Mouse (Mus musculus) stomach, embryonic 15.5 days (tissue): ENCODE results near the gene Sh2d6. TPM values are rescaled to one million over a fixed set of nuclear protein-coding genes. Genes with fewer than 3 reads are reported as not detected.
A peak's percentile ranks its signal among the peaks of the same experiment; 100 is the strongest.

ENCODE experiments used
- ATAC-seq: fragments of 200-750 bp; cut with Nextera tagmentation; 2 replicates; pipeline ENCODE4 v1.8.0; 2017; ENCODE audit warnings: low read depth, moderate number of reproducible peaks, moderate TSS enrichment; ENCODE audit not compliant: insufficient read depth, low FRiP score
- H3K27ac ChIP-seq: fragments of 300-500 bp; sonication (generic); 2 replicates; pipeline ENCODE4 v1.5.1; 2015; ENCODE audit warnings: mild to moderate bottlenecking, inconsistent platforms
- H3K27me3 ChIP-seq: fragments of 300-500 bp; sonication (generic); replicated peaks from 2 replicates; pipeline ENCODE4 v1.6.1; 2015; ENCODE audit warnings: inconsistent platforms
- H3K36me3 ChIP-seq: fragments of 300-500 bp; sonication (generic); 2 replicates; pipeline ENCODE4 v1.6.1; 2015; ENCODE audit warnings: inconsistent platforms
- H3K4me1 ChIP-seq: fragments of 300-500 bp; sonication (generic); 2 replicates; pipeline ENCODE4 v1.6.1; 2015; ENCODE audit warnings: inconsistent platforms
- H3K4me2 ChIP-seq: fragments of 300-500 bp; sonication (generic); 2 replicates; pipeline ENCODE4 v1.6.1; 2015; ENCODE audit warnings: mild to moderate bottlenecking, inconsistent platforms
- H3K4me3 ChIP-seq: fragments of 300-500 bp; sonication (generic); replicated peaks from 2 replicates; pipeline ENCODE4 v1.5.1; 2015; ENCODE audit warnings: inconsistent platforms
- H3K9ac ChIP-seq: fragments of 300-500 bp; sonication (generic); 2 replicates; pipeline ENCODE4 v1.6.1; 2015; ENCODE audit warnings: inconsistent platforms
- H3K9me3 ChIP-seq: fragments of 300-500 bp; sonication (generic); 2 replicates; pipeline ENCODE4 v1.6.1; 2016; ENCODE audit warnings: inconsistent platforms
- WGBS: fragments of 180-500 bp; shearing (Covaris S2); methylation state at CpG from one replicate; pipeline ENCODE4 v1.1.7; 2015; 5-methylcytosine and 5-hydroxymethylcytosine counted together
- polyA plus RNA-seq: library from polyadenylated mRNA; unstranded; fragments of >200 nt; fragmentation: Nextera tagmentation; extraction: Ambion mirVana; gene quantifications from 2 replicates; pipeline ENCODE4 v1.2.1, GENCODE M21; 2015

Sh2d6 gene
- polyA plus RNA-seq, 1 experiment from 2014 or later, result 0.22 TPM

DNA sequence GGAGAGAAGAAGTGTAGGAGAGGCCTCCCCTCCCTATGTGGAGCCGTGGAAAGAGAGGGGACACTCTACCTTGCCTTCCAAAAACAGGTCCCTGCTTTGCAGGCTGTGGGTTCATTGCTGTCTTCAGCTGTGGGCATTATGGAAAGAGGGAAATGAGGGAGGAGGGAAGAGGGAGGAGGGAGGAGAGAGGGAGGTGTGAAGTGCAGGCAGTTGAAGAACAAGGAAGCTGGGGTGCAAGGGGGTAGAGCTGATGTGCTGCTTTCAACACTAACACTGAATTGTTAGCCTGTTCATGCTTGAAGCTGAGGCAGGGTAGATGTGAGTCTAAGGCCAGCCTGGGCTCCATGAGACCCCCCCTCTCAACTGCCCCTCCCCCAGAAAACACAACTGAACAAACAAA is 2.7 kb downstream of the Sh2d6 start:
- no peak overlapping the region for H3K9ac ChIP-seq
- 76% methylated on average over 1 of the region's 1 CpGs for WGBS
- no peak overlapping the region for H3K4me2 ChIP-seq
- H3K36me3 ChIP-seq, result no peaks in the 10 kb centered on the region
- H3K9me3 ChIP-seq, result no peaks in the 10 kb centered on the region
- H3K27me3 ChIP-seq, result no peaks in the 10 kb centered on the region
- H3K4me1 ChIP-seq, result peaks cover 8% of the 10 kb centered on the region; the same call in 1 of the 2 replicates
- H3K27ac ChIP-seq, result no peak overlapping the region
- ATAC-seq, result no peak
- H3K4me3 ChIP-seq, result no peak overlapping the region

DNA sequence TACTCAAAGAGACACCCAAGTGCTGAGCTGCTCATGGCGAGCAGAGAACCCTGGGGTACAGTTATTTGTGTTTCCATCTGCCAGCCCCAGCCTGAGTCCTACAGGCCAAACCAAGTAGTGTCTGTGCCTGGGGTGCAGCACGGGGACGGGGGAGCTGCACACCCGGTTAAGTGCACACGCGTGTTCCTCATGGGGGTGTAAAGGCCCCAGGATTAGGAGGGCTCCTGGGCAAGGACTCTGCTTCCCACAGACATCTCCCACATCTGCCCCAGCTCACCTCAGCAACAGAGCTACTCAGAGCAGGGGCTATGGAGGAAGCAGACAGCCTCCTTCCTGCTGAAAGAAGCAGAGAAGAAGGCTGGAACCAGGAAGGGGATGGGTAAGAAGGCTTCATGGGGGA is 5.9 kb downstream of the Sh2d6 start:
- Histone ChIP-seq H3K27me3 (no peaks in the 10 kb centered on the region), H3K27ac (no peak overlapping the region), H3K4me2 (no peak overlapping the region), H3K9me3 (no peaks in the 10 kb centered on the region), H3K4me3 (no peak overlapping the region), H3K9ac (no peak overlapping the region), H3K4me1 (peaks cover 26% of the 10 kb centered on the region), H3K36me3 (no peaks in the 10 kb centered on the region)
- 97% methylated on average over 6 of the region's 6 CpGs for whole genome bisulfite sequencing
- ATAC-seq, result no peak

GRCm38 (mm10) chr6:72513071-72513440 is 8.5 kb downstream of the Sh2d6 start:
- H3K9me3 ChIP-seq, result no peaks in the 10 kb centered on the region
- no peaks in the 10 kb centered on the region for H3K36me3 ChIP-seq
- peaks cover 18% of the 10 kb centered on the region for H3K4me1 ChIP-seq
- H3K9ac ChIP-seq, result peak overlapping the region; percentile 20; the same call in 1 of the 2 replicates
- no peaks in the 10 kb centered on the region for H3K27me3 ChIP-seq
- H3K4me2 ChIP-seq, result peak overlapping the region; percentile 76
- H3K4me3 ChIP-seq, result peak overlapping the region; percentile 33
- ATAC-seq, result no peak
- peak overlapping the region; percentile 89 for H3K27ac ChIP-seq
- 53% methylated on average over 7 of the region's 7 CpGs for WGBS

GRCm38 (mm10) chr6:72512386-72513070 is 9.0 kb downstream of the Sh2d6 start:
- Histone ChIP-seq H3K27ac (peak overlapping the region; percentile 89), H3K4me2 (peak overlapping the region; percentile 76), H3K36me3 (no peaks in the 10 kb centered on the region), H3K4me3 (peak overlapping the region; percentile 33), H3K9me3 (no peaks in the 10 kb centered on the region), H3K9ac (peak overlapping the region; percentile 20; the same call in 1 of the 2 replicates), H3K4me1 (peaks cover 18% of the 10 kb centered on the region), H3K27me3 (no peaks in the 10 kb centered on the region)
- ATAC-seq, result peak; percentile 75
- WGBS, result 7% methylated on average over 33 of the region's 33 CpGs

- Histone ChIP-seq H3K9me3 (no peaks in the 10 kb centered on the region), H3K4me2 (no peak overlapping the region), H3K4me3 (no peak overlapping the region), H3K9ac (no peak overlapping the region), H3K27ac (peak overlapping the region; percentile 42; the same call in 1 of the 2 replicates), H3K27me3 (no peaks in the 10 kb centered on the region), H3K4me1 (peaks cover 18% of the 10 kb centered on the region), H3K36me3 (no peaks in the 10 kb centered on the region)
- WGBS, result 62% methylated on average over 6 of the region's 6 CpGs
- no peak for ATAC-seq
These were observed 10.7 kb downstream of the Sh2d6 start for GRCm38 (mm10) chr6:72510686-72511421.

- no peak overlapping the region for H3K27ac ChIP-seq
- ATAC-seq, result no peak
These were observed 11.6 kb downstream of the Sh2d6 start for GRCm38 (mm10) chr6:72509872-72510435.

DNA sequence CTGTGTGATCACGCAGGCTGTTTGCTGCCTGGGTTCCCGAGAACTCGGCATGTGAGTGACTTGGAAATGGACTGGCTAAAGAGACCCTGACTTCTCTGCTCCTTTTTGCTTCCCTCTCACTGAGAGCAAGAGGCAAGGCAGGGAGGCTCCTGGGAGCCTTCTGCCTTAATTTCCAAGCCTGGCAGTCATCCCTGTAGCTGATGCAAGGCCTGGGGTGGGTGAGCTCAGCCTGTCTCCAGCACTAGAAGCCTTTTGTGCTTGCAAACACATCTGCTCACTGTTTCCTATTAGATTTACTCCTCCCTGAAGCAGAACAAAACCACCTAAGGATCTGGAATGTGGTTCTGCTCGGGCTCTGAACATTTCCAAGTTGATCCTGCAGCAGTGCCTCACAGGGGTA is 12.9 kb downstream of the Sh2d6 start:
- Histone ChIP-seq H3K27me3 (no peaks in the 10 kb centered on the region), H3K9ac (no peak overlapping the region), H3K4me1 (peaks cover 18% of the 10 kb centered on the region), H3K4me2 (no peak overlapping the region), H3K27ac (no peak overlapping the region), H3K4me3 (no peak overlapping the region), H3K36me3 (no peaks in the 10 kb centered on the region), H3K9me3 (no peaks in the 10 kb centered on the region)
- ATAC-seq, result no peak
- WGBS, result 85% methylated on average over 4 of the region's 4 CpGs

More at GRCm38 (mm10) chr6:72509872-72510435, 11.6 kb downstream of the Sh2d6 start:
- H3K9me3 ChIP-seq, result no peaks in the 10 kb centered on the region
- no peak overlapping the region for H3K4me3 ChIP-seq
- H3K4me1 ChIP-seq, result peaks cover 18% of the 10 kb centered on the region
- no peak overlapping the region for H3K9ac ChIP-seq
- no peaks in the 10 kb centered on the region for H3K36me3 ChIP-seq
- no peak overlapping the region for H3K4me2 ChIP-seq
- H3K27me3 ChIP-seq, result no peaks in the 10 kb centered on the region
- 58% methylated on average over 2 of the region's 2 CpGs for WGBS

DNA sequence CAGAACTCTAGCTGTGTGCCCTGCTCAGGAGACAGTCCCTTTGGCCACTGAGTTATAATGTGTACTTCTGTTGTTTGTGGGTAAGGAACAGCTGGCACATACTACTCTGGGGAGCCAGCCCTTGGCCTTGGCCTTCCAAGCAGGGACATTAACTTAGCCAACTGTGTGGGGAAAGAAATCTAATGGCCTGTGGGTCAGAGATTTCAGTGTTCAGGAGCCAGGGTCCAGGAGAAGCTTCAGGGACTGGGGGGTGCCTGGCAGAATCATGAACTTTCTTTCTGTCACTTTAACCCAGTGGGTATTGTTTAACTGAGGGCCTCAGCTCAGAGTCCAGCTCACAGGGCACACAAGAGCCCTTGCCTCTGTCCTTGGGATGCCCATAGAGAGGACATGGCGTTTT is 15.4 kb downstream of the Sh2d6 start:
- Histone ChIP-seq H3K9ac (no peak overlapping the region), H3K4me3 (no peak overlapping the region), H3K27ac (no peak overlapping the region), H3K27me3 (no peaks in the 10 kb centered on the region), H3K4me1 (no peaks in the 10 kb centered on the region), H3K4me2 (no peak overlapping the region), H3K9me3 (no peaks in the 10 kb centered on the region), H3K36me3 (no peaks in the 10 kb centered on the region)
- ATAC-seq, result no peak
- 83% methylated on average over 1 of the region's 1 CpGs for WGBS

- H3K9me3 ChIP-seq, result no peaks in the 10 kb centered on the region
- H3K4me3 ChIP-seq, result no peak overlapping the region
- H3K4me2 ChIP-seq, result no peak overlapping the region
- no peaks in the 10 kb centered on the region for H3K36me3 ChIP-seq
- H3K27me3 ChIP-seq, result no peaks in the 10 kb centered on the region
- WGBS, result 84% methylated on average over 2 of the region's 2 CpGs
- H3K4me1 ChIP-seq, result no peaks in the 10 kb centered on the region
- ATAC-seq, result no peak
- no peak overlapping the region for H3K9ac ChIP-seq
- H3K27ac ChIP-seq, result no peak overlapping the region
These were observed 17.6 kb downstream of the Sh2d6 start for GRCm38 (mm10) chr6:72503939-72504338.

DNA sequence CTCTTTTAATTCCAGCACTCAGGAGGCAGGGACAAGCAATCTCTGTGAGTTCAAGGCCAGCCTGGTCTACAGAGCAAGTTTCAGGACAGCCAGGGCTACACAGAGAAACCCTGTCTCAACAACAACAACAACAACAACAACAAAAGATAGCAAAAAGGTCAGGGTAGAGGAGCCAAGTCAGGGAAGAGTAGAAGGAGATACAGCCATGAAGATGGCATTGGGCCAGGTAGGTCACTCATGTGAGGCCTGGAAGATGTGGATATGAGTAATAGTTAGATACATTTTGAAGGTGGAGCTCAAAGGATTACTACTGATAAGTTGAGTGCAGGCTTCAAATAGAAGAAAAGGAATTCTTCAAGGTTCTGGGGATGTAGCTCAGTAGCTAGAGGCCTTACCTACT is 18.2 kb downstream of the Sh2d6 start:
- H3K4me3 ChIP-seq, result no peak overlapping the region
- no peak for ATAC-seq
- H3K27me3 ChIP-seq, result no peaks in the 10 kb centered on the region
- H3K4me1 ChIP-seq, result no peaks in the 10 kb centered on the region
- no peaks in the 10 kb centered on the region for H3K9me3 ChIP-seq
- no peak overlapping the region for H3K4me2 ChIP-seq
- no peak overlapping the region for H3K9ac ChIP-seq
- no peaks in the 10 kb centered on the region for H3K36me3 ChIP-seq
- no peak overlapping the region for H3K27ac ChIP-seq

GRCm38 (mm10) chr6:72498950-72499349 is 22.6 kb downstream of the Sh2d6 start:
- Histone ChIP-seq H3K9ac (no peak overlapping the region), H3K9me3 (no peaks in the 10 kb centered on the region), H3K4me2 (no peak overlapping the region), H3K27me3 (no peaks in the 10 kb centered on the region), H3K36me3 (no peaks in the 10 kb centered on the region), H3K4me1 (no peaks in the 10 kb centered on the region), H3K4me3 (no peak overlapping the region), H3K27ac (no peak overlapping the region)
- ATAC-seq, result no peak
- 35% methylated on average over 5 of the region's 5 CpGs for WGBS

DNA sequence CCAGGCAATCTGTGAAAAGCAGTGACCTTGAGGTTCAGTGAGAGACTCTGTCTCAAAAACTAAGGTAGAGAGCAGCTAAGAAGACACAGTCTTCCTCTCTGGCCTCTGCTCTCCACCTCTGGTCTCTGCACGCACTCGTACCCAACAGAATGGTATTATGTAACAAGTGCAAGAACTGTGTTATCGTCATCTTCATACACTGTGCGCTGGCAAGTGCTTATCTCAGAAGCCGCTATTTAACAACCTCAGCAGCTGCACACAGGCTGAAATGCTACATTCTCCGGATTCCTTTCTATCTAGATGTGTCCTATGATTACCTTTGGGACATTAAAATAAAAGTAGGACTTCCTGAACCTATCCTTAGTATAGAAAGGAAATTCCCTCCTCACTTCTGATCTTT is 28.6 kb downstream of the Sh2d6 start:
- Histone ChIP-seq H3K9me3 (no peaks in the 10 kb centered on the region), H3K4me2 (no peak overlapping the region), H3K27me3 (no peaks in the 10 kb centered on the region), H3K36me3 (no peaks in the 10 kb centered on the region), H3K4me3 (no peak overlapping the region), H3K4me1 (no peaks in the 10 kb centered on the region), H3K9ac (no peak overlapping the region), H3K27ac (no peak overlapping the region)
- ATAC-seq, result no peak
- 43% methylated on average over 6 of the region's 6 CpGs for WGBS
